Mouse (Mus musculus) thymus, adult 2 months (tissue): Measurements from ENCODE around the gene Ambp.

ENCODE experiments used
- CTCF ChIP-seq: fragments of 200-500 bp; IDR thresholded peaks from 2 replicates; pipeline ENCODE4 v1.5.1; 2012; ENCODE audit warnings: mild to moderate bottlenecking, control low read depth, low read length, moderate library complexity, borderline replicate concordance; ENCODE audit not compliant: control insufficient read depth, poor library complexity, insufficient read depth; ENCODE audit errors: extremely low read depth
- POLR2A ChIP-seq: fragments of 200-500 bp; IDR thresholded peaks from 2 replicates; pipeline ENCODE4 v1.6.1; 2012; ENCODE audit warnings: mild to moderate bottlenecking, low read length, control low read depth, moderate library complexity; ENCODE audit not compliant: control insufficient read depth, poor library complexity, insufficient read depth; ENCODE audit errors: extremely low read depth

GRCm38 (mm10) chr4:63147268-63147667 lies 7.3 kb downstream of the Ambp start:
- TF ChIP-seq CTCF (no peak), POLR2A (no peak)
